Mouse (Mus musculus) cerebellum, adult 2 months (tissue): ENCODE measurements around the gene Rps25. TPM values are rescaled to one million over a fixed set of nuclear protein-coding genes. Genes with fewer than 3 reads are reported as not detected.
"Not testable (repeated sequence)": the region's sequence is repeated elsewhere in the genome, so short reads cannot be mapped to it uniquely, and the experiment has no call there.

Experiments used
- DNase-seq, 2 experiments: peaks; one replicate each; pipeline ENCODE4 v3.0.0; 2021
- H3K27ac ChIP-seq: fragments of 200-500 bp; 2 replicates; pipeline ENCODE4 v1.5.1; 2012; ENCODE audit warnings: low read length, control low read depth, inconsistent platforms; ENCODE audit not compliant: insufficient read depth
- H3K27me3 ChIP-seq: fragments of 200-500 bp; 2 replicates; pipeline ENCODE4 v1.6.1; 2012; ENCODE audit warnings: inconsistent platforms, mild to moderate bottlenecking, low read length, moderate library complexity; ENCODE audit not compliant: control insufficient read depth, insufficient read depth
- H3K4me1 ChIP-seq: fragments of 200-500 bp; 2 replicates; pipeline ENCODE4 v1.6.1; 2011; ENCODE audit warnings: low read length; ENCODE audit not compliant: control insufficient read depth, insufficient read depth
- H3K4me3 ChIP-seq: fragments of 200-500 bp; replicated peaks from 2 replicates; pipeline ENCODE3; 2011; ENCODE audit warnings: mild to moderate bottlenecking, low read depth, low read length, control low read depth; ENCODE audit not compliant: insufficient read depth
- CTCF ChIP-seq: fragments of 200-500 bp; IDR thresholded peaks from 2 replicates; pipeline ENCODE4 v1.5.1; 2011; ENCODE audit warnings: low read depth, mild to moderate bottlenecking, control low read depth, low read length, moderate library complexity, borderline replicate concordance; ENCODE audit not compliant: insufficient read depth
- POLR2A ChIP-seq: fragments of 200-500 bp; IDR thresholded peaks from 2 replicates; pipeline ENCODE4 v1.6.1; 2011; ENCODE audit warnings: low read length, control low read depth, borderline replicate concordance; ENCODE audit not compliant: insufficient read depth
- WGBS: fragments of 180-500 bp; shearing (Covaris S2); methylation state at CpG from one replicate; pipeline ENCODE4 v1.1.7; 2018; 5-methylcytosine and 5-hydroxymethylcytosine counted together
- polyA plus RNA-seq: library from polyadenylated mRNA; depleted of rRNA; stranded (reverse); fragments of >200 nt; gene quantifications from 2 replicates; pipeline ENCODE4 v1.2.3, GENCODE M21; 2012; rRNA removed

Rps25 gene
- polyA plus RNA-seq: 434 and 456 TPM in 2 replicates

- 1% methylated on average over 51 of the region's 51 CpGs for WGBS
- DNase-seq: peak; percentile 92 to 95
- peak within 1 kb of the TSS; percentile 96 for H3K4me3 ChIP-seq
- TF ChIP-seq POLR2A (peak; percentile 43; the same call in 1 of the 2 replicates), CTCF (no peak)
- no peaks in the 10 kb centered on the region for H3K4me1 ChIP-seq
- H3K27ac ChIP-seq: peak within 1 kb of the TSS; percentile 74
- no peaks in the 10 kb centered on the region for H3K27me3 ChIP-seq
These were observed at the start of gene Rps25, which contains the start of gene Trappc4 for GRCm38 (mm10) chr9:44406906-44407751. Rps25 (plus strand) TSS chr9:44407139. Trappc4 (minus strand) TSS chr9:44407600.

DNA sequence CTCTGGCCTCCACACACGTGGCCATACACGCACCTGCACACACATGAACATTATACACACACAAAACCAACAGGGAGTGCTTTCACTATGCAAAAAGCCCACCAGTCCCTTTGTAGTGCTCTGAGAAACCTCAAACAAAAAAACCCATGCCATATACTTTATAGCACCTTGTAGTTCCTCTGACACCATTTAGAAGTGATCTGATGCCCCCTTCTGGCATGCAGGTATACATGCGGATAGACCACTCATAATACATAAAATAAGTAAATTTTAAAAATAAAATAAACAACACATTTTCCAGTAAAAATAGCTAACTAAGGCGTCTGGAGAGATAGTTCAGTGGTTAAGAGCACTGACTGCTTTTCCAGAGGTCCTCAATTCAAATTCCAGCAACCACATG is 49.7 kb upstream of the Rps25 start:
- WGBS: 69% methylated on average over 4 of the region's 4 CpGs
- TF ChIP-seq CTCF: no peak
- TF ChIP-seq POLR2A: no peak
- DNase-seq: no peak

DNA sequence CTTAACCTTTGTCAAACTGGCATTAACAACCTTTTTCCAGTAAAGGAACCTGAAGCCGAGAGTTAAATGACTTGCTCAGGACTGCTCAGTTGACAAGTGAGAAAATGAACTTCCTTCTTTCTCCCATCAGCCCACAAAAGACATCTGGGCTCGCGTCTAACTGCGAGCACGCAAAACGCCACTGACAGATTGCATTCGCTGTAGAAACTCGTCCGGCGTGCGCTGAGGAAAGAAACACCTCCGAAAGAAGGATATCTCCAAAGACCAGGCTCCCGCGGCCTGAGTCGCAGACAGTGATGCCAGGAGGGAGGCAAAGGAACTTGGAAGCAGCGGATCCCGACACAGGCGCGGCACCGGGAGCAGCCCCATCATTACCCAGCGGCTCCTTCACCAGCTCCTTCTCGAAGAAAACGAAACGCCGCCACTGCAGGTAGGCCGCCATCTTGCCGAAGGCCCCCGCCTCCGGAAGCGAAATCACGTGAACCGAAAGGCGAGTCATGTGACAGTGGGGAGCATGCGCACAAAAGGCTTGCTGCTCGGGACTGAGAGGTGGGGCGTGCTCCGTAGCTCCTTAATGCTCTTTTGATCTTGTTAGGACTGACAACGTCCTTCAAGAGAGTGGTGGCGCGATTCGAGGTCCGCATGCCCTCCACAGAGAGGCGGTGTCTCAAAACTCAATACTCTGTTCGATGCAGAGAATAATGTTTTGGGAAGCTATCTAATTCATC is 45.6 kb upstream of the Rps25 start, which contains the start of gene Vps11:
TSS of gene Vps11 (minus strand) at position 481 of the 728 bp plus-strand sequence.
- under 1% methylated on average over 44 of the region's 44 CpGs for WGBS
- Histone ChIP-seq H3K27me3 (no peaks in the 10 kb centered on the region), H3K27ac (0 out of 2 replicates have a peak within 1 kb of the TSS, but pooled peaks have one; percentile 21), H3K4me1 (0 out of 2 replicates have a peak, but pooled peaks cover 4% of the 10 kb centered on the region), H3K4me3 (peak within 1 kb of the TSS; percentile 92)
- no peak for TF ChIP-seq CTCF
- TF ChIP-seq POLR2A: peak; percentile 97
- DNase-seq: peak; percentile 92 to 94

More for the DNA sequence above, 49.7 kb upstream of the Rps25 start:
- 0 out of 2 replicates have a peak, but pooled peaks cover 4% of the 10 kb centered on the region for H3K4me1 ChIP-seq
- H3K27me3 ChIP-seq: no peaks in the 10 kb centered on the region
- no peak overlapping the region for H3K4me3 ChIP-seq
- no peak overlapping the region for H3K27ac ChIP-seq

DNA sequence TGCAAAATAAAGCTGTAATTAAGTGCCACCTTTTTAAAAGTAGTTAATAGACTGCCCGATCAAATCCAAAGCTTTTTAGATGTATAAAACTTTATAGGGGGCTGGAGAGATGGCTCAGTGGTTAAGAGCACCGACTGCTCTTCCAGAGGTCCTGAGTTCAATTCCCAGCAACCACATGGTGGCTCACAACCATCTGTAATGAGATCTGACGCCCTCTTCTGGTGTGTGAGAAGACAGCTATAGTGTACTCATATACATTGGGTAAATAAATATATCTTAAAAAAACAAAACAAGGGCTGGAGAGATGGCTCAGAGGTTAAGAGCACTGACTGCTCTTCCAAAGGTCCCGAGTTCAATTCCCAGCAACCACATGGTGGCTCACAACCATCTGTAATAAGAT is 45.0 kb upstream of the Rps25 start:
- peak overlapping the region; percentile 92 for H3K4me3 ChIP-seq
- 41% methylated on average over 4 of the region's 4 CpGs for WGBS
- DNase-seq, H3K27ac ChIP-seq, H3K27me3 ChIP-seq, H3K4me1 ChIP-seq: not testable (repeated sequence)

- Histone ChIP-seq H3K4me3 (no peak overlapping the region), H3K27ac (no peak overlapping the region), H3K4me1 (no peaks in the 10 kb centered on the region), H3K27me3 (no peaks in the 10 kb centered on the region)
- TF ChIP-seq POLR2A (no peak), CTCF (peak; percentile 33; the same call in 1 of the 2 replicates)
- DNase-seq: no peak
- WGBS: 59% methylated on average over 3 of the region's 3 CpGs
These were observed 42.5 kb upstream of the Rps25 start for GRCm38 (mm10) chr9:44364480-44364879.

DNA sequence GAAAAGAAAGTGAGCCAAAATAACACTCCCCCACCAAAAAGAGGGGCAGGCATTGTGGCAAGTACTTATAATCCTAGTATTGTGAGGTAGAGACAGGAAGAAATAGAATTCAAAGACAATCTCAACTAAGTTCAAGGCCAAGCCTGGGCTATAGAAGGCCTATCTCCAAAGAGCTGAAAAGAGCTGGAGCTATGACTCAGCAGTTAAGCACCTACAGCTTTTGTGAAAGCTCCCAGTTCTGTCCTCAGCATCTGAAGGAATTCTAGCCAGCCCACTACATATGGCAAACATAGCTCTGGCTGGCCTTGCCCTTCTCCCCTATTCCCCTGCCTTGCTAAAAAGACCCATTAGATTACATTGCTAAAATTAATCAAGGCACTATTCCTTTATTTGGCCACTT is 33.6 kb upstream of the Rps25 start:
- H3K27ac ChIP-seq: no peak overlapping the region
- no peaks in the 10 kb centered on the region for H3K4me1 ChIP-seq
- no peaks in the 10 kb centered on the region for H3K27me3 ChIP-seq
- no peak for DNase-seq
- TF ChIP-seq POLR2A: no peak
- no peak for TF ChIP-seq CTCF
- H3K4me3 ChIP-seq: no peak overlapping the region

GRCm38 (mm10) chr9:44376141-44376540 is 30.8 kb upstream of the Rps25 start:
- DNase-seq: no peak
- WGBS: 81% methylated on average over 6 of the region's 6 CpGs
- TF ChIP-seq CTCF (no peak), POLR2A (no peak)
- no peak overlapping the region for H3K4me3 ChIP-seq
- no peaks in the 10 kb centered on the region for H3K4me1 ChIP-seq
- H3K27ac ChIP-seq: no peak overlapping the region
- no peaks in the 10 kb centered on the region for H3K27me3 ChIP-seq

DNA sequence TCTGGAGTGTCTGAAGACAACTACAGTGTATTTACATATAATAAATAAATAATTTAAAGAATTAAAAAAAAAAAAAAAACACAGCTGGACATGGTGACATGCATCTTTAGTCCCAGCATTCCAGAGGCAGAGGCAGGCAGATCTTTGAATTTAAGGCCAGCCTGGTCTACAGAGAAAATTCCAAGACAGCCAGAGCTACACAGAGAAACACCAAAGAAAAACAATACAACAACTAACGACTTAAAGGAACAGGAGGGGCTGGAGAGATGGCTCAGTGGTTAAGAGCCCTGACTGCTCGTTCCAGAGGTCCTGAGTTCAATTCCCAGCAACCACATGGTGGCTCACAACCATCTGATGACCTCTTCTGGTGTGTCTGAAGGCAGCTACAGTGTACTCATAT is 29.6 kb upstream of the Rps25 start:
- not testable (repeated sequence) for DNase-seq, H3K27ac ChIP-seq, H3K4me3 ChIP-seq, H3K27me3 ChIP-seq, H3K4me1 ChIP-seq
- WGBS: 77% methylated on average over 2 of the region's 2 CpGs
